Mouse (Mus musculus) Patski (cell line): ENCODE data around the gene Rcan1. TPM values are rescaled to one million over a fixed set of nuclear protein-coding genes. Genes with fewer than 3 reads are reported as not detected.

ENCODE experiments used
- ATAC-seq: fragments of 100-300 bp; one replicate; pipeline ENCODE4 v1.8.0; 2021
- CTCF ChIA-PET: fragments of 350-600 bp; sonication (Branson Sonifier 250); formaldehyde crosslinking; loops from one replicate; lab custom pipeline; 2022; ENCODE audit warnings: inconsistent platforms; lab: Charles Lee
- POLR2A ChIA-PET: fragments of 350-600 bp; sonication (Branson Sonifier 250); formaldehyde crosslinking; loops from one replicate; lab custom pipeline; 2022; ENCODE audit warnings: antibody characterized with exemption, inconsistent platforms; lab: Charles Lee
- DNase-seq: peaks from one replicate; pipeline ENCODE4 v3.0.0-alpha.2; 2011; ENCODE audit warnings: low read depth, low spot score
- H3K27me3 ChIP-seq: fragments of 371-371 bp; one replicate; pipeline ENCODE4 v1.5.1; 2021
- CTCF ChIP-seq: fragments of 100-300 bp; IDR thresholded peaks from one replicate; pipeline ENCODE4 v1.5.1; 2021
- in situ Hi-C: fragments of 300-500 bp; cut with MboI; formaldehyde crosslinking; loops from 3 replicates; pipeline ENCODE4 v1.11.1; 2018; ENCODE audit warnings: low pct_unique_long_range_greater_than_20kb, mixed read lengths
- polyA plus RNA-seq: library from polyadenylated mRNA; unstranded; gene quantifications from one replicate; pipeline ENCODE4 v1.2.3, GENCODE M21; 2021

Rcan1 gene
- polyA plus RNA-seq, 1 experiment from 2014 or later = 119 TPM

DNA sequence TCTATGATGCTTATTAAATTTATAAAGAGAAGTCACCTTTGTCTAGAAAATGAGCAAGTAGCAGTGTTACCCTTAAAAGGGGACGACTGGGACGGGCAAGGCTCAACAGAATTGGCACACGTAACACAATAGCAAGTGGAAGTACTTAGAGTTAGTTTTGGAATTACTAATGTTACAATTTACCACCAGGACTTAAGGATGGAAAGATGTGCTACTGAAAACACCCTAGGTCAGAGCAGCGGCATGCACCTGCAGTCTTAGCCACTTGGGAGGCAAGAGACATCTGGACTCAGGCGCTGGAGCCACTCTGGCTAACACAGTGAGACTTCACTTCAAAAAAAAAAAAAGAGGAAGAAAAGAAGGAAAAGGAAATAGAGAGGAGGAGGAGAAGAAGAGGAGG lies 14.7 kb downstream of the Rcan1 start:
- TF ChIP-seq CTCF = no peak

DNA sequence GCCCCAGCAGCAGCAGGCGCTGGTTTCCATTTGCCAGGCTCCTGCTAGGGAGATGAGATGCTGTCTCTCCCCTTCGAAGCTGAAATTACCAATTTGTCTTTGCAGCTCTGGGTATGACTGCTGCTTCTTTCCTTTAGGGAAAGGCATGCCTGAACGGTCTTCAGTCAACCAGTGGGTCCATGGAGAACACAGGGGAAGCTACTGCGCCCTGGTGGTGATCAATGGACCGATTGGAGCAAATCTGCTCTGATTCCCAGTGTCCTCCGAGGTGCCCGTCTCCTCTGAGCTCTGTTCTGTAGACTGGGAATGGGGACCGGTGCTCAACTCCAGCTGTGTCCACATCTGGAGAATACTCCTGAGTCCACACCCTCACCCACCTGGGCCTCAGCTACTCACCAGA lies 15.2 kb downstream of the Rcan1 start:
- CTCF ChIA-PET = interaction anchor here (0.8 to 1.5 kb wide), 3 partner anchors 52 to 115 kb away, joined by 3 to 4 read pairs (median 3); no protein-coding TSS in a partner anchor
- ATAC-seq (no peak), DNase-seq (no peak)
- in situ Hi-C loops = loop anchor here (5.0 to 25.0 kb wide), 3 partner anchors 73 to 718 kb away; partner anchors contain the start of genes Cryzl1 and Itsn1
- no peaks in the 10 kb centered on the region for H3K27me3 ChIP-seq
- POLR2A ChIA-PET = no interaction called here
- TF ChIP-seq CTCF = no peak

More for the DNA sequence above, 14.7 kb downstream of the Rcan1 start:
- in situ Hi-C loops = loop anchor here (5.0 to 25.0 kb wide), 3 partner anchors 74 to 719 kb away; partner anchors contain the start of genes Cryzl1 and Itsn1
- no peak for DNase-seq
- ChIA-PET POLR2A (interaction anchor here (0.7 kb wide), 1 partner anchor 59 kb away, joined by 3 read pairs; no protein-coding TSS in a partner anchor), CTCF (interaction anchor here (0.8 to 1.5 kb wide), 2 partner anchors 53 to 72 kb away, joined by 3 to 4 read pairs; no protein-coding TSS in a partner anchor)
- ATAC-seq = no peak
- H3K27me3 ChIP-seq = no peaks in the 10 kb centered on the region

DNA sequence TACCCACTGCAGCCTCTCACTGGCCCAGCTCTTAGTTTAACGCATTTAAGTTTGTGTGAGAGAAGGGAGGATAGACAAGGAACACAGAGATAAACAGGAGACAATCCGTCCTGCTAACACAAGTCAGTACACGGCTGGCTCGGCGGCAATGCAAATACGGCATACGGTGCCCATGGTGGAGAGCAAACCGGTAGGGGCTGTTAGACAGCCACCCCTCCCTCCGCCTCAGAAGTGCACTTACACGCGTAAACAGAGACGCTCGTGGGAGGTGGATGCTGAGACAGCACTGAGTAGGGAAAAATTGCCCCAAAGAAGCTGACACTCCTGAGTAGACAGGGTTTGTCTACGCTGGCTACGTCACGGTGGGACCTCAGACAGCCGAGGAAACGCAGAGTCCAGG lies 16.2 kb downstream of the Rcan1 start:
- TF ChIP-seq CTCF = no peak
- ChIA-PET CTCF (interaction anchor here (1.2 to 2.1 kb wide), 2 partner anchors 9 to 114 kb away, joined by 3 to 6 read pairs; no protein-coding TSS in a partner anchor), POLR2A (no interaction called here)
- DNase-seq (no peak), ATAC-seq (no peak)
- in situ Hi-C loops = loop anchor here (25.0 kb wide), 2 partner anchors 517 to 717 kb away; partner anchors contain the start of genes Cryzl1 and Itsn1
- H3K27me3 ChIP-seq = no peaks in the 10 kb centered on the region

DNA sequence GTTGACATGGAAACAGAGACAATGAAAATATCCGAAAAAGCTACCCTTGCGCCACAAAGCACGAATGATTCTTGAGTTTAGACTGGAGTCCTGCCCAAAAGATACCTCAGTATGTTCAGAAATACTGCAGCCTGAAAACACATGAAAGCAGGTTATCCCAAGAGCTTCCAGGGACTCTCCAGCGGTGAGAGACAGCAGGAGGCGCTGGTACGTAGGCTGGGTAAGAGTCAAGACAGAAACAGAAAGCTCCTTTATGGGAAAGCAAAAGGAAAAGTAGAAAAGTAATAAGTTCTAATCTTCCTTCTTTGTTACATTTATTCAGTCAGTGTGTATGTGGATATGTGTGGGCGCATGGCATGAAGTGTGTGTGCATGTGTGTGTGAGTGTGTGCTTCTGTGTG lies 16.7 kb downstream of the Rcan1 start:
- in situ Hi-C loops = loop anchor here (25.0 kb wide), 2 partner anchors 517 to 717 kb away; partner anchors contain the start of genes Cryzl1 and Itsn1
- H3K27me3 ChIP-seq = no peaks in the 10 kb centered on the region
- ChIA-PET POLR2A (no interaction called here), CTCF (interaction anchor here (1.2 to 2.1 kb wide), 2 partner anchors 8 to 10 kb away, joined by 3 to 6 read pairs; no protein-coding TSS in a partner anchor)
- ATAC-seq (no peak), DNase-seq (no peak)
- no peak for TF ChIP-seq CTCF

DNA sequence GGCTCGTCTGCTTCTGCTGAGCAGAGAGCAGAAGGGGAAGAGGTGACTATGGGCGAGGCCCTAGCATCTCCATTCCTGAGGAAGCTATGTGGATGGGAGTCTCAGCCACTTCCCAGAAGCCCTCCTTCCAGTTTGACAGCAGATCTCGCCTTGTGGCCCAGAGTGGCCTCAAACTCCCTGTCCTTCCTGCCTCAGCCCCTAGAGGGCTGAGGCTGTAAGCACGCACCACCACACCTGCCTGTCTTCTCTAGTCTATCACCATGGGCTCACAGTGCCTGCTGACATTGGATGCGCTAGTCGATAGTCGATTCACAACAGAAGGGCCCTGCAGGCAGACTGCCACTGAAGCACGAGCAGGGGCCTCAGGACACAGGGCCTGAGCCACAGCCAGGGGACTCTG lies 18.1 kb downstream of the Rcan1 start:
- DNase-seq (no peak), ATAC-seq (no peak)
- H3K27me3 ChIP-seq = no peaks in the 10 kb centered on the region
- ChIA-PET CTCF (interaction anchor here (1.0 kb wide), 1 partner anchor 113 kb away, joined by 4 read pairs; no protein-coding TSS in a partner anchor), POLR2A (no interaction called here)
- no peak for TF ChIP-seq CTCF
- in situ Hi-C loops = loop anchor here (25.0 kb wide), 2 partner anchors 515 to 715 kb away; partner anchors contain the start of genes Cryzl1 and Itsn1

DNA sequence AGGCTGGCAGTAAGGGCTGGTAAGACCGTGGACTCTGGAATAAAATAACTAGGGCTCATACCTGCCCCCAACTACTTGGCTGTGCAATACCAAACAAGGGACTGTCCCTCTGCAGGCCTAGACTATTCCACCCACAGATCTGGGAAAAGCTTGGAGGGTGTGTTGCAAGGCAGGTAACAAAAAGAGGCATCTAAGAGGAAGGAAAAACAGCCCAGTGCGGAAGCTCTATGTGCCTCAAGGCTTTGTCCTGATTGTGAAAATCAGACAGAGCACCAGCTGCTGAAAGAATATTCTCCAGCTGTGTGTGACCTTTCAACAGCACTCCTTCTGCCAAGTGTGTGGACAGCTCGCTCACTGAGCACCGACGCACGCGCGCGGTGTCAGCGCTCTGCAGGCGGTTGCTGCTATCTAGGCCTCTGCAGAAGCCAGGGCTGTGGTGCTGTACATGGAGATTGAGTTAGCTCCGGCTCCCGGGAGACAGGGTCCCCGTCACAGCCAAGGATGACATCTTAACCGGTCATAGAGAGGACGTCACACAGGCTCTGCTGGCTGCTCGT lies 19.1 kb downstream of the Rcan1 start:
- no peak for TF ChIP-seq CTCF
- DNase-seq (no peak), ATAC-seq (no peak)
- in situ Hi-C loops = loop anchor here (25.0 kb wide), 2 partner anchors 514 to 714 kb away; partner anchors contain the start of genes Cryzl1 and Itsn1
- POLR2A ChIA-PET = no interaction called here
- CTCF ChIA-PET = no interaction called here
- H3K27me3 ChIP-seq = no peaks in the 10 kb centered on the region

DNA sequence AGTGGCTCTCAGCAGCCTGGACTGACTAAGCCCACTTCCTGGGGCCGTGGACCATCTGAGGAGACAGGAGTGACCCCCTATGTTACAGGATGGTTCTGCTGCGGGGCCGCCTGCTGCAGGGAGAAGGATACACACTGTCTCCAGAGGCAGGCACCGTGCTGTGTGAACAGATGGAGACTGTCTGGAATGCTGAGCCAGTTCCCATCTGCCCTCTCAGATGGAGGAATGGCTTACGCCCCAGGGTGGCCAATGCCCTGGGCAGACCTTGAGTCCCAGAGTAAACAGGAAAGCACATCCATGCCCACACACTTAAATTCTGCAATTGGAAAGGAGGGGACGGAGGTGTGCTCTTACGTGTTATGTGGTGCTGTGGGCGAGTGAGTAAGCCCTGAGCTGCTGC lies 20.3 kb downstream of the Rcan1 start:
- CTCF ChIA-PET = no interaction called here
- no peak for TF ChIP-seq CTCF
- ATAC-seq (no peak), DNase-seq (no peak)
- in situ Hi-C loops = loop anchor here (25.0 kb wide), 2 partner anchors 513 to 713 kb away; partner anchors contain the start of genes Cryzl1 and Itsn1
- POLR2A ChIA-PET = no interaction called here
- H3K27me3 ChIP-seq = no peaks in the 10 kb centered on the region

DNA sequence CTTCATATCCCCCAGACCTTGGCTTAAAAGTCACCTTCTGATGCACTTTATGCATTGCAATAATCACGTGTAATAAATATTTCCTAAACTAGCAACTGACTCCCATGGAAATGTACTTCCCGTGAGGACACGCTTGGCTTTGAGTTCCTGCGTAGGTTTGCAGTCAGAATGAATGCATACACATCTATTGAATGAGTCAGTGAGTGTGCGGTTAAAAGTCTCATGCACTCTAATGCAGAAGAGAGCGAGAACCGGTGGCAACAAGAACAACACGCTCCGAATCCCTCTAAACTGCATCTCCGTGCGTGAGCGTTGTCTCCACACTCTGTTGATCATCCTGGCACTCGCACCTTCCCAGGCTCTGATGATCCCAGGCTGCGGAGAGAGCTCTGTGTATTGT lies 21.6 kb downstream of the Rcan1 start:
- ATAC-seq (no peak), DNase-seq (no peak)
- H3K27me3 ChIP-seq = no peaks in the 10 kb centered on the region
- CTCF ChIA-PET = interaction anchor here (1.3 kb wide), 1 partner anchor 51 kb away, joined by 3 read pairs; no protein-coding TSS in a partner anchor
- no peak for TF ChIP-seq CTCF
- in situ Hi-C loops = no loop called here
- POLR2A ChIA-PET = no interaction called here

DNA sequence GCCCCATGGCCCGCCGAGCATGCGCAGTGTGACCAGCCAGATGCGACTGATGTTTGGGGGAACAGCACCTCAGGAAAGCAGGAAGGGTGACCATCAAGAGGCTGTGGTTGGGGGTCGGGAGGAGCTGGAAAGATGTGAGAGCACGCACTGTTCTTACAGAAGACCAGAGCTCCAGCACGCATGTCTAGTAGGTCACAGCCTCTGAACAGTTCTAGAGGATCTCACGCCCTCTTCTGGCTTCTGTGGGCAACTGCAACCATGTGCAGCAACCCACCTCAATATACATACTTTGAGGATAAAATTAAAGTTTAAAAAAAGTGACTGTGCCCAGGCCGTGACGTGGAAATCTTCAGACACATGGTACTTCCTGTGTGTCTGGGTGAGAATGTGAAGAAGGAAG lies 25.3 kb downstream of the Rcan1 start:
- ATAC-seq (no peak), DNase-seq (no peak)
- CTCF ChIA-PET = interaction anchor here (0.9 to 3.4 kb wide), 7 partner anchors 9 to 146 kb away, joined by 3 to 13 read pairs (median 4); no protein-coding TSS in a partner anchor
- no peak for TF ChIP-seq CTCF
- in situ Hi-C loops = no loop called here
- POLR2A ChIA-PET = interaction anchor here (1.0 to 1.3 kb wide), 2 partner anchors 45 to 48 kb away, joined by 3 to 4 read pairs; no protein-coding TSS in a partner anchor
- no peaks in the 10 kb centered on the region for H3K27me3 ChIP-seq

DNA sequence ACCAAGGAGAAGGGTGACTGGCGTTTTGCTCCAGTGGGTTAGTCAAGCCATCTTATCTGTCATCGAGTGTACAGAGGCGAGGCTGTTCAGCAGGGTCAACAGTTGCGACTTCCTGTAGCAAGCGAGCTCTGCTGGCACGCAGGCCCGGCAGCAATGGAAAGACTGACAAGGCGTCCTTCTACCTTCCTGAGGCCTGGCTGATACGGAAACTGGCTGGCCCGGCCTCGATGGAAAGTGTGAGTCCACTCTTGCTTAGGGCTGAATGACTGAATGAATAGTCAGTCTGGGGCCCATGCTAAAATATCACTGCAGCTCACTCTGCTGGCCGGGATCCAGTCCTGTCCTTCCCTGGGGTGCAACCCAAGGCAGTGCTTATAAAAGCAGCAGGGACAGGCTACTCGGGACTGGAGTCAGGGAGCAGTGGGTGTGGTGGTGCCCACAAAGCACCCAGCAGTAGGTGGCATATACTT lies 27.0 kb downstream of the Rcan1 start:
- ChIA-PET CTCF (interaction anchor here (0.8 to 2.2 kb wide), 5 partner anchors 14 to 46 kb away, joined by 3 to 8 read pairs (median 5); no protein-coding TSS in a partner anchor), POLR2A (no interaction called here)
- peak; percentile 40 for ATAC-seq
- TF ChIP-seq CTCF = no peak
- DNase-seq = peak; percentile 51
- in situ Hi-C loops = loop anchor here (5.0 kb wide), 2 partner anchors 46 to 96 kb away; no protein-coding TSS in a partner anchor
- no peaks in the 10 kb centered on the region for H3K27me3 ChIP-seq
